ENCODE assay signal across 8 mouse cellular contexts in genomic region chr4:106866845-106867244, GRCm38 (mm10). TPM values are rescaled to one million over a fixed set of nuclear protein-coding genes. Genes with fewer than 3 reads are reported as not detected.
DNase-seq lines count a peak whose midpoint lies in the region; ATAC-seq lines count a peak whose summit lies in the region.

No protein-coding gene starts in this region.

- 0 out of 2 replicates have a peak overlapping the region, but pooled peaks have one; percentile 7 for H3K4me2 ChIP-seq in heart, embryonic 13.5 days
- no peak overlapping the region for H3K4me2 ChIP-seq in midbrain, embryonic 15.5 days

- H3K27ac ChIP-seq in heart, embryonic 13.5 days (replicated peaks) = peak overlapping the region; percentile 62
- H3K27ac ChIP-seq in midbrain, embryonic 15.5 days = peak overlapping the region; percentile 35

- no peak overlapping the region for H3K4me3 ChIP-seq in heart, embryonic 13.5 days
- H3K4me3 ChIP-seq in midbrain, embryonic 15.5 days = no peak overlapping the region

- peak; percentile 44; the same call in 1 of the 2 replicates for ATAC-seq in heart, embryonic 13.5 days (ENCODE audit: extremely low read depth, insufficient number of reproducible peaks, low FRiP score, low TSS enrichment)
- peak; percentile 80 for ATAC-seq in midbrain, embryonic 15.5 days (replicated peaks)
- ATAC-seq in megakaryocyte-erythroid progenitor cell, adult 5-6 weeks (replicated peaks; ENCODE audit: low FRiP score, low TSS enrichment, poor library complexity, severe bottlenecking) = no peak

- H3K4me1 ChIP-seq in heart, embryonic 13.5 days = peaks cover 75% of the 10 kb centered on the region
- peaks cover 24% of the 10 kb centered on the region for H3K4me1 ChIP-seq in midbrain, embryonic 15.5 days

- 15% methylated on average over 7 of the region's 7 CpGs for WGBS in heart, embryonic 13.5 days
- 3% methylated on average over 7 of the region's 7 CpGs for WGBS in midbrain, embryonic 15.5 days

- peak overlapping the region; percentile 16; the same call in 1 of the 2 replicates for H3K9ac ChIP-seq in heart, embryonic 13.5 days
- H3K9ac ChIP-seq in midbrain, embryonic 15.5 days = no peak overlapping the region

- H3K9me3 ChIP-seq in heart, embryonic 13.5 days = no peaks in the 10 kb centered on the region
- no peaks in the 10 kb centered on the region for H3K9me3 ChIP-seq in midbrain, embryonic 15.5 days

- no peaks in the 10 kb centered on the region for H3K36me3 ChIP-seq in heart, embryonic 13.5 days
- H3K36me3 ChIP-seq in midbrain, embryonic 15.5 days (replicated peaks) = no peaks in the 10 kb centered on the region

- no peaks in the 10 kb centered on the region for H3K27me3 ChIP-seq in heart, embryonic 13.5 days (replicated peaks)
- 0 out of 2 replicates have a peak, but pooled peaks cover 2% of the 10 kb centered on the region for H3K27me3 ChIP-seq in midbrain, embryonic 15.5 days (replicated peaks)

- peak; percentile 31 to 33 for DNase-seq in left cerebral cortex, postnatal 25 days (ENCODE audit: low spot score in 2 of 2)
- DNase-seq in left cerebral cortex, adult 11 months (ENCODE audit: low spot score) = no peak
- DNase-seq in embryo, embryonic 11 days = peak; percentile 87
- peak; percentile 42 to 49 for DNase-seq in layer of hippocampus, postnatal 14 days (ENCODE audit: low spot score in 2 of 2)
- no peak for DNase-seq in thymus, postnatal 14 days

- intact Hi-C loops in left cerebral cortex, postnatal 25 days (cut with DNase I) = no loop called here

RNA-seq across cellular contexts. Expression of gene Ssbp3, which starts 43.7 kb away (rescaled TPM):
- 100 to 1,000 TPM; 138 to 157 TPM for total RNA-seq in left cerebral cortex, postnatal 25 days (2021)
- polyA plus RNA-seq in heart, embryonic 13.5 days (2015; fragmentation: Nextera tagmentation; extraction: Ambion mirVana) = 59.8 and 61.9 TPM in 2 replicates
- 100 to 1,000 TPM; 106 to 119 TPM for total RNA-seq in layer of hippocampus, postnatal 14 days (2021)
- polyA plus RNA-seq in midbrain, embryonic 15.5 days (2015; fragmentation: Nextera tagmentation; extraction: Ambion mirVana) = 175 and 194 TPM in 2 replicates
- total RNA-seq in megakaryocyte-erythroid progenitor cell, adult 5-6 weeks (2014; fragmentation: Nextera tagmentation) = 104 and 138 TPM in 2 replicates
- 50.5 and 63.4 TPM in 2 replicates for total RNA-seq in megakaryocyte-erythroid progenitor cell, adult 5-6 weeks (2017)

Comparison
In these comparisons a context has a peak if more than half of its experiments do, and no peak if none do; other contexts are left out.
1. DNase-seq: peak in left cerebral cortex, postnatal 25 days (2 of 2), embryo, embryonic 11 days (single experiment) and layer of hippocampus, postnatal 14 days (2 of 2); none in left cerebral cortex, adult 11 months (single experiment) and thymus, postnatal 14 days (single experiment).